Mouse (Mus musculus) ES-Bruce4 (cell line): ENCODE measurements around the gene Abcc1.

ENCODE experiments used
- CTCF ChIP-seq: IDR thresholded peaks from one replicate; pipeline ENCODE4 v1.8.1; 2011; ENCODE audit warnings: low read depth, low read length
- EP300 ChIP-seq: IDR thresholded peaks from 2 replicates; pipeline ENCODE4 v1.6.1; 2011; ENCODE audit warnings: low read depth, low read length; ENCODE audit not compliant: insufficient read depth
- POLR2A ChIP-seq: IDR thresholded peaks from one replicate; pipeline ENCODE4 v1.8.1; 2011; ENCODE audit warnings: low read length; ENCODE audit not compliant: insufficient read depth

DNA sequence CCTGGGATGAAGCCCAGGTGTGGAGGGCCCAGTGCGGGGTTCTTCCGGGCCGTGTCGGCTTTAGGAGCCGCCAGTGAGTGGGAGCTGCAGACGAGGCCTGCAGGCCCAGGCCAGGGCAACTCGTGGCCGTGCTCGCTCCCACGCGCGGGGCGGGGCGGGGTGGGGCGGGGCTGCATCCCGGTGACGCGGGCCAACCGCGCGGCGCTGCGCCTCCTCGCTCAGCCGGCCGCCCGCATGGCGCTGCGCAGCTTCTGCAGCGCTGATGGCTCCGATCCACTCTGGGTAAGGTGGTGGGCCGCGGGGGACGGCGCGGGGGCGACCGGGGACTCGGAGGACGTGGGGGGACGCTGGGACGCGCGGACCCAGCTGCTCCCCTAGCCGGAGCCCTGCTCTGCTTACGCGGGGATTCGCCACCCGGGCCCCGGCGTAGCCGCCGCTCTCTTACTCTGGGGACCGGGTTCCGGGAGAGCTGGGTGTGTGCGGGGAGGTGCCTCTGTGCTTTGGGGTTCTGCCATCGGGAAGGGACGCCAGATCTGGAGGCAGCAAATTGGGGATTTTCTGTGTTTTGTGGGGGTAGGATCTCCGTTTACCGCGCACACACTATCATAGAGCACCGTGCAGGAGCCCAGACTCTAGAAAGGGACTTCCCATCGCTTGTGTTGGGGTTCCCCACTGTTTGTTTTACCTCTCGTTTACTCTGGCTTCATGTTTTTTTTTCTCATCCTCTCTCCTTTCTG lies at the start of gene Abcc1:
- TF ChIP-seq CTCF, result no peak
- TF ChIP-seq POLR2A, result no peak
- no peak for TF ChIP-seq EP300
